ENCODE assay signal across 8 mouse cellular contexts in the genomic region with DNA sequence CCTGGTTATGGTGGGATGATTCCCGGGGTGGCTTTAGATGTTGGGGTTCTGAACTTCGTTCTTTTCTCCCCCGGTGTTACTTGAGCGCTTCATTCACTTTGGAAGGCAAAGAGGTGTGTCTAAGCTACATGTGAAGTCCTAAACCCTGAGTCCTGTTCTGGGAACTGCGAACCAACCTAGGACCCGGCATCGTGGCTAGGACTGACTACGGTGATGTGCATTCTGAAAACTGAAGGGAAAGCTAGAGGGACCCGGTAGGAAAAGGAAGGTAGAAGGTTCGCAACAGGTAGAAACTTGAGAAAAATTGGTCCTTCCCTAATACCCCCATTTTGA. TPM values are rescaled to one million over a fixed set of nuclear protein-coding genes. Genes with fewer than 3 reads are reported as not detected.
DNase-seq lines count a peak whose midpoint lies in the region; ATAC-seq and TF ChIP-seq lines count a peak whose summit lies in the region.

No protein-coding gene starts in this region.

- peak overlapping the region; percentile 69 for H3K4me2 ChIP-seq in hindbrain, embryonic 12.5 days (replicated peaks)
- H3K4me2 ChIP-seq in midbrain, embryonic 12.5 days (replicated peaks) = peak overlapping the region; percentile 70

- peak; percentile 75 for ATAC-seq in hindbrain, embryonic 12.5 days (ENCODE audit: low FRiP score)
- no peak for ATAC-seq in midbrain, embryonic 12.5 days (ENCODE audit: low FRiP score, low read depth)

- WGBS in kidney, adult 2 months = under 1% methylated on average over 10 of the region's 10 CpGs
- under 1% methylated on average over 10 of the region's 10 CpGs for WGBS in bone marrow, adult 2 months
- WGBS in hindbrain, embryonic 12.5 days = under 1% methylated on average over 10 of the region's 10 CpGs
- WGBS in midbrain, embryonic 12.5 days = 0% methylated on average over 10 of the region's 10 CpGs

- H3K36me3 ChIP-seq in kidney, adult 2 months (ENCODE audit: control insufficient read depth, insufficient read depth, low read length) = no peaks in the 10 kb centered on the region
- no peaks in the 10 kb centered on the region for H3K36me3 ChIP-seq in hindbrain, embryonic 12.5 days
- no peaks in the 10 kb centered on the region for H3K36me3 ChIP-seq in midbrain, embryonic 12.5 days

- no peaks in the 10 kb centered on the region for H3K9me3 ChIP-seq in hindbrain, embryonic 12.5 days (replicated peaks)
- no peaks in the 10 kb centered on the region for H3K9me3 ChIP-seq in midbrain, embryonic 12.5 days

- peak overlapping the region; percentile 77 for H3K27ac ChIP-seq in kidney, adult 2 months (ENCODE audit: insufficient read depth, low read depth, low read length)
- peak overlapping the region; percentile 100 for H3K27ac ChIP-seq in bone marrow, adult 2 months (ENCODE audit: control insufficient read depth, insufficient read depth, low read depth, low read length, poor library complexity)
- H3K27ac ChIP-seq in hindbrain, embryonic 12.5 days = no peak overlapping the region
- peak overlapping the region; percentile 94; the same call in 1 of the 2 replicates for H3K27ac ChIP-seq in midbrain, embryonic 12.5 days (replicated peaks)

- peak overlapping the region; percentile 94 for H3K9ac ChIP-seq in hindbrain, embryonic 12.5 days
- peak overlapping the region; percentile 93 for H3K9ac ChIP-seq in midbrain, embryonic 12.5 days (replicated peaks)

- no peak for DNase-seq in kidney, adult 2 months
- no peak for DNase-seq in kidney, postnatal 4 days
- DNase-seq in urinary bladder, postnatal 10 days (ENCODE audit: low spot score) = no peak
- DNase-seq in MN1 (ENCODE audit: low spot score) = no peak
- no peak for DNase-seq in cerebellum, postnatal 36 days

- no peak for TF ChIP-seq POLR2A in kidney, adult 2 months (IDR thresholded peaks at IDR 0.05; ENCODE audit: low read depth, low read length)
- no peak for TF ChIP-seq POLR2A in bone marrow, adult 2 months (IDR thresholded peaks at IDR 0.05; ENCODE audit: borderline replicate concordance, control insufficient read depth, low read depth, low read length)

- no peak for TF ChIP-seq CTCF in kidney, adult 2 months (conservative IDR thresholded peaks at IDR 0.05; ENCODE audit: insufficient read depth, insufficient read length, low read depth, low read length)
- TF ChIP-seq CTCF in bone marrow, adult 2 months (IDR thresholded peaks at IDR 0.05; ENCODE audit: control insufficient read depth, insufficient read depth, low read length) = no peak

- no peaks in the 10 kb centered on the region for H3K27me3 ChIP-seq in kidney, adult 2 months (replicated peaks; ENCODE audit: control insufficient read depth, insufficient read depth, low read length)
- no peaks in the 10 kb centered on the region for H3K27me3 ChIP-seq in hindbrain, embryonic 12.5 days
- no peaks in the 10 kb centered on the region for H3K27me3 ChIP-seq in midbrain, embryonic 12.5 days

- no peaks in the 10 kb centered on the region; the same call in 1 of the 2 replicates for H3K4me1 ChIP-seq in kidney, adult 2 months (ENCODE audit: control insufficient read depth, insufficient read depth, low read length)
- peaks cover 1% of the 10 kb centered on the region; the same call in 1 of the 2 replicates for H3K4me1 ChIP-seq in bone marrow, adult 2 months (ENCODE audit: control insufficient read depth, insufficient read depth, low read length)
- H3K4me1 ChIP-seq in hindbrain, embryonic 12.5 days = peaks cover 11% of the 10 kb centered on the region; the same call in 1 of the 2 replicates
- peaks cover 16% of the 10 kb centered on the region for H3K4me1 ChIP-seq in midbrain, embryonic 12.5 days

- H3K4me3 ChIP-seq in kidney, adult 2 months (ENCODE audit: insufficient read depth, low read depth, low read length) = peak overlapping the region; percentile 72
- H3K4me3 ChIP-seq in bone marrow, adult 2 months (replicated peaks; ENCODE audit: control insufficient read depth, low read depth, low read length) = peak overlapping the region; percentile 79
- H3K4me3 ChIP-seq in hindbrain, embryonic 12.5 days = peak overlapping the region; percentile 96
- H3K4me3 ChIP-seq in midbrain, embryonic 12.5 days = peak overlapping the region; percentile 97

RNA-seq across cellular contexts. Expression of a gene that starts 0.4 kb away (rescaled TPM):
- polyA plus RNA-seq in kidney, adult 2 months (2012; rRNA removed) = 8.6 and 11.3 TPM in 2 replicates
- 10.0 and 22.3 TPM in 2 replicates for polyA plus RNA-seq in bone marrow, adult 2 months (2011; ENCODE audit: insufficient read depth, insufficient read length, low replicate concordance, missing spikeins)
- 54.1 and 58.4 TPM in 2 replicates for polyA plus RNA-seq in hindbrain, embryonic 12.5 days (2016; fragmentation: Nextera tagmentation; extraction: Ambion mirVana)
- 52.4 and 63.1 TPM in 2 replicates for polyA plus RNA-seq in midbrain, embryonic 12.5 days (2016; fragmentation: Nextera tagmentation; extraction: Ambion mirVana)
